Mouse (Mus musculus): ENCODE data around the gene Slc1a7. TPM values are rescaled to one million over a fixed set of nuclear protein-coding genes. Genes with fewer than 3 reads are reported as not detected.

Gene Slc1a7
- not detected in 2 replicates for polyA plus RNA-seq (2015; fragmentation: Nextera tagmentation; extraction: Ambion mirVana)

DNA sequence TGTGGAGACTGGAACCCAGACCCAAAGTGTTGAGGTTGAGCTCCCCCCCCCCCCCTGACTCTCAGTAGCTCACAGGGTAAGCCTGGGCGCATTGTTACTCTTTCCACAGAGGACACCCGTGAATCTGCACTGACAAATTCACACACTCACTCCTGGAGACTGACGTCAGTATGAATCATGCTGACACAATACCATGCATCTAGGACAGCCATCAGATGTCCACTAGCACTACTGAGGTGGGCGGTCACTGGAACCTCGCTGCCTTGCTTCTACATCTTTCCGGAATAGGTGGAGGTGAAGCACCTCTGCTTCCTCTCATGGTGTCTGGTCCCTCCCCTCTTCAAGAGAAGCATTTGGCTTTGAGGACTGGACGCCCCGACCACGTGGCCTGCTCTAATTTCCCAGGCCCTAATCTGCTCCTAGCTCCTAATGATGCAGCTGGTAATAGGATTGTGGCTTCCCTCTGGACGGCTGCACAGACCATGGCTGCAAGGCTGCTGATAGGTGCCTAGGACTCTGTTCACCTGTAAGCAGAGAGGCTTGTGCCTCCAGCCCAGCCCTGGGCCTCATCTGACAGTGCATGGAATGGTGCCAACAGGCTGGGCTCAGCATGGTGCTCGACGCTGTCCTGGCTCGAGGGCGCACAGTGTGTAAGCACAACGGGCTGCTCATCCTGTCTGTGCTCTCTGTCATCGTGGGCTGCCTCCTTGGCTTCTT, at the start of gene Slc1a7:
Slc1a7 (plus strand) TSS at position 367 of the 717 bp plus-strand sequence.
- Histone ChIP-seq H3K4me1 (no peaks in the 10 kb centered on the region), H3K9ac (no peak within 1 kb of the TSS), H3K36me3 (no peaks in the 10 kb centered on the region), H3K9me3 (no peaks in the 10 kb centered on the region), H3K4me2 (replicated peaks) (no peak within 1 kb of the TSS), H3K27me3 (no peaks in the 10 kb centered on the region), H3K27ac (no peak within 1 kb of the TSS), H3K4me3 (no peak within 1 kb of the TSS)
- no peak for ATAC-seq (ENCODE audit: low FRiP score, low read depth)
- 81% methylated on average over 16 of the region's 16 CpGs for WGBS

DNA sequence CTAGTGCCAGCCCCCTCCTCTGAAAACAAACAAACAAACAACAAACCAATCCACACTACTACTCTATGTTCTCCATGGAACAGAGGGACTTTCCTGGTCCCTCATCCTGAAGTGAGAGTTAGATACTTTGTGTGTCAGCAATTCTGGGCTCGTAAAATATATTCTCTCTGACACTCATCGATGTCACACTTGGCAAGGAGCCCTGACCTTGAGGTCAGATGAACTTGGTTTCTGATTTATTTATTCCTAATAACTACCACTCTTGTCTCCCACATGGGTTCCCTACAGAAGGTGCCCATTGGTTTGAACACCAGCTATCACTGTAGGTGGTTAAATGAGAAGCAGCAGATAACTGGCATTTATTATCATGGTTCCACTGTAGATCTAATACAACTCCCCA, 47.8 kb upstream of the Slc1a7 start:
- Histone ChIP-seq H3K4me1 (peaks cover 21% of the 10 kb centered on the region), H3K4me2 (replicated peaks) (no peak overlapping the region), H3K27me3 (no peaks in the 10 kb centered on the region), H3K36me3 (peaks cover 7% of the 10 kb centered on the region; the same call in 1 of the 2 replicates), H3K9me3 (no peaks in the 10 kb centered on the region), H3K9ac (no peak overlapping the region), H3K4me3 (no peak overlapping the region), H3K27ac (no peak overlapping the region)
- 91% methylated on average over 2 of the region's 2 CpGs for WGBS
- ATAC-seq (ENCODE audit: low FRiP score, low read depth), result no peak

DNA sequence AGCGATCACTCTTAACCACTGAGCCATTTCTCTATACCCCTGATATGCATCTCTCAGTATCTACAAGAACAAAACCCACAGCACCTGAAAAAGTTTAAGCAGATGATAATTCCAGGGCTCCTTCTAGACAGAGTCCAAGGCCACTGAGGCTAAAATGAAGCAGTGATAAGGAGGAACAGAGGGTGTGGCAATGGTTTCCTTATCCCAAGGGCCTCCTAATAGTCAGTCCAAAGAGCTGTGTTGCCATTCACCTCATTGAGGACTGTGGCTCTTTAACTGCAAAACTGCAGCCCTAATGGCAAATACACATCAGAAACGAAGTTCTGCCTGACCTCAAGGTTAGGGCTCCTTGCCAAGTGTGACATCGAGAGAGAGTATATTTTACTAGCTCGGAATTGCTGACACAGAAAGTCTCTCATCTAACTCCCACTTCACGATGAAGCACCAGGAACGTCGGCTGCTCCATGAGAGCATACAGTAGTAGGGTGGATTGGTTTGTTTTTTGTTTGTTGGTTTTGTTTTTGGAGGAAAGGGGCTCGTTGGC, 46.9 kb upstream of the Slc1a7 start:
- Histone ChIP-seq H3K27me3 (no peaks in the 10 kb centered on the region), H3K4me2 (replicated peaks) (no peak overlapping the region), H3K36me3 (peaks cover 7% of the 10 kb centered on the region; the same call in 1 of the 2 replicates), H3K4me3 (no peak overlapping the region), H3K9ac (no peak overlapping the region), H3K9me3 (no peaks in the 10 kb centered on the region), H3K4me1 (peaks cover 21% of the 10 kb centered on the region), H3K27ac (no peak overlapping the region)
- no peak for ATAC-seq (ENCODE audit: low FRiP score, low read depth)
- WGBS, result 74% methylated on average over 8 of the region's 8 CpGs

DNA sequence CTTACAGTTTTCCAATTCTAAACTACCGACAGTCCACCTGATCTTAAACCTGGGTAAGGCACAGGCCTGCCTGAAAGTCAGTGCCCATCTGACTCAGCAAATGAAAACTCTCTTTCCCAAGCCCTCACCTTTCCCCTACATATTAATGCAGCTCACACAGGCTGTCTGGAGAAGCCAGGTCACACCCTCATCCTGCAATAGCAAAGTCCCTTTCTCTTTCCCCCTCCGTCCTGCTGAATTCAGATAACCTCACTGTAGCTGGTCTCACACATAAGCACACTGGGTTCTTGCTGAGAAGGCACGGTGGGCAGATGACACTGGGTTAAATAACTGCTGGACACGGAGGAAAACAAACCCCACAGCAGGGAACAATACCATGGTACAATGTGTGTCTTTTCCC, 46.2 kb upstream of the Slc1a7 start:
- ATAC-seq (ENCODE audit: low FRiP score, low read depth), result no peak
- H3K4me1 ChIP-seq, result peaks cover 21% of the 10 kb centered on the region
- H3K36me3 ChIP-seq, result peaks cover 7% of the 10 kb centered on the region; the same call in 1 of the 2 replicates
- no peak overlapping the region for H3K9ac ChIP-seq
- H3K9me3 ChIP-seq, result no peaks in the 10 kb centered on the region
- H3K27me3 ChIP-seq, result no peaks in the 10 kb centered on the region
- 74% methylated on average over 4 of the region's 4 CpGs for WGBS
- H3K27ac ChIP-seq, result no peak overlapping the region
- H3K4me3 ChIP-seq, result peak overlapping the region; percentile 80; the same call in 1 of the 2 replicates
- H3K4me2 ChIP-seq (replicated peaks), result peak overlapping the region; percentile 76

DNA sequence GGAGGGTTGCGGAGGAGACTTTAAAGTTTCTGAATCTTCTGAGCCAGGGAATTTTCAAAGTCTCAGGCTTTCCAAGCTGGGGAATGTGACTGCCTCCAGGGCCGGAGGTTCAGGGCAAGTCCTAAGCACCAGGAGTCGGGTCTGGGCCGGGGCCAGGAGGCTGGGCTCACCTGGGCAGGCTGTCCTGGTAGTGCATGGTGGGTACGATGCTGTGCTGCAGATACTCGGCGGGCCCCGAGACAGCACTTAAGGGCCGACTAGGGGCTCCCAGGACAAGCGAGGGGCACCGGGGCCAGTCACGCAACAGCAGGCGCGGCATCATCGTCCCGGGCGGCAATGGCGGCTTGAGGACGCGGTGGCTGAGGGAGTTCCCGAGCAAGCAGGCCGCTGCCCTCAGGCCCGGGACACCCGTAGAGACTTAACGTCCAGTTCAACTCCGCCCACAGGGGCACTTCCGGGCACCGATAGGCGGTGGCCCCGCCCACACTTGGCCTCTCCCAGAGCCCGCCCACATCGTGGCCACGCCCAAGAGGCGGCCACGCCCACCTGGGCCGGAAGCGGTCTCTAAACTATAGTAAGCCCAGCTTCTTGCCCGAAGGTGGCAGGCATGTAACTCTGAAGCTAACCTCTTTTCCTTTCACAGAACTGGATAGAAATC, 44.9 kb upstream of the Slc1a7 start, which contains the start of gene Cpt2:
Cpt2 (minus strand) TSS at position 466 of the 658 bp plus-strand sequence.
- H3K9me3 ChIP-seq, result no peaks in the 10 kb centered on the region
- peaks cover 7% of the 10 kb centered on the region; the same call in 1 of the 2 replicates for H3K36me3 ChIP-seq
- peak within 1 kb of the TSS; percentile 80 for H3K4me3 ChIP-seq
- peaks cover 21% of the 10 kb centered on the region for H3K4me1 ChIP-seq
- under 1% methylated on average over 38 of the region's 38 CpGs for WGBS
- peak within 1 kb of the TSS; percentile 86 for H3K9ac ChIP-seq
- ATAC-seq (ENCODE audit: low FRiP score, low read depth), result peak; percentile 91
- peak within 1 kb of the TSS; percentile 76 for H3K4me2 ChIP-seq (replicated peaks)
- H3K27me3 ChIP-seq, result no peaks in the 10 kb centered on the region
- H3K27ac ChIP-seq, result peak within 1 kb of the TSS; percentile 79; the same call in 1 of the 2 replicates

DNA sequence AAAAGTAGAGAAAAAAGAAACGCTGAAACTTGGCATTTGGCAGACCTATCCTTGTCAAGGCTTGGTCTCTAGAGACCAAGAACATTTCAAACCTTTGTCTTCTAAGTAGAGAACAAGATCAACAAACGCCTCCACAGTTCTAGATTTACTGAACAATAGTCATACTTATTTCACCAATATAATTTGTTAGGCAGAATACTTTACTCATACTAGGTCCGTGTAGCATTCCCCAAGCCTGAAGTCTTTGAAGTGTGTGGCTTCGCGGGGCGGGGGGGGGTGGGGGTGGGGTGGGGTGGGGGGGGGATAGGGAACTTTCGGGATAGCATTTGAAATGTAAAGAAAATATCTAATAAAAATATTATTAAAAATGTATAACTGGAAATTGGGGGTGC, 44.3 kb upstream of the Slc1a7 start:
- WGBS, result 53% methylated on average over 7 of the region's 7 CpGs
- H3K27me3 ChIP-seq, result no peaks in the 10 kb centered on the region
- peak overlapping the region; percentile 80 for H3K4me3 ChIP-seq
- peak overlapping the region; percentile 86 for H3K9ac ChIP-seq
- H3K4me2 ChIP-seq (replicated peaks), result peak overlapping the region; percentile 76
- peaks cover 21% of the 10 kb centered on the region for H3K4me1 ChIP-seq
- H3K36me3 ChIP-seq, result peaks cover 6% of the 10 kb centered on the region; the same call in 1 of the 2 replicates
- peak; percentile 45 for ATAC-seq (ENCODE audit: low FRiP score, low read depth)
- H3K9me3 ChIP-seq, result no peaks in the 10 kb centered on the region
- H3K27ac ChIP-seq, result no peak overlapping the region

DNA sequence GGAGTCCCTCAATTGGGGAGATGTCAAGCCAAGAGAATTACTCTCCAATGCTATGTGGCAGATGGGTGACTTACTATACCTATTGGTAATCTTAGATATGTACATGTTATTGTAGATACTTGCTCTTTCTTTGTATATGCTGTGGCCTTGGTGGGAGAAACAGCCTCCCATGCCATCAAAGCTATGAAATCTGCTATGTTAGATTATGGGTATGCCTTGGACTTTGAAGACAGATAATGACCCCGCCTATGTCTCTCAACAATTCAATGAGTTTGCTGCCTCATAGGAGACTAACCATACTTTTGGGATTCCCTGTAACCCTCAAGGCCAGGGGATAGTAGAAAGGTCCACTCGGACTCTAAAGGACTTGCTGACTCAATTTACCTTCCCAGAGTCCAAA, 39.9 kb upstream of the Slc1a7 start:
- Histone ChIP-seq H3K27ac (no peak overlapping the region), H3K36me3 (no peaks in the 10 kb centered on the region), H3K9me3 (no peaks in the 10 kb centered on the region), H3K9ac (no peak overlapping the region), H3K27me3 (no peaks in the 10 kb centered on the region), H3K4me1 (no peaks in the 10 kb centered on the region), H3K4me2 (replicated peaks) (no peak overlapping the region), H3K4me3 (no peak overlapping the region)
- 69% methylated on average over 2 of the region's 2 CpGs for WGBS
- ATAC-seq (ENCODE audit: low FRiP score, low read depth), result no peak

DNA sequence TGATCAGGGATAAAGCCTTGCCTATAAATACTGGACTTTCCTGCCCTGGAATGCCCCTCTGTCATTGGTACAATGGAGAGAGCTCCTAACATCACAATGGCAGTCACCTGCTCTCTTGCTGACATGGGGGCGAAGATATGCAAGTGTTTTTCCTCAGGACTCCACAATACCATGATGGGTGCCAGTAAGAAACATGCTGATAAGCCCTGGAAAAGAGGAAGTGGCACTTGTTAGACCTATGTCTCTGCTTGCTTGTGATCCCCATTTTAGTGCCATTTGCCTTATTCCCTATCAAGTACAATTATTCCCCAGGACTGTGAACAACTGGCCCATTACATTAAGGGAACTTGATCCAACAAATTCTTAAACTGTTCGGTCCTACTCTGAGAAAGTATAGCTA, 39.4 kb upstream of the Slc1a7 start:
- Histone ChIP-seq H3K36me3 (no peaks in the 10 kb centered on the region), H3K27ac (no peak overlapping the region), H3K9ac (no peak overlapping the region), H3K9me3 (no peaks in the 10 kb centered on the region), H3K4me2 (replicated peaks) (no peak overlapping the region), H3K27me3 (no peaks in the 10 kb centered on the region), H3K4me3 (no peak overlapping the region), H3K4me1 (no peaks in the 10 kb centered on the region)
- no peak for ATAC-seq (ENCODE audit: low FRiP score, low read depth)
- WGBS, result 84% methylated on average over 2 of the region's 2 CpGs

DNA sequence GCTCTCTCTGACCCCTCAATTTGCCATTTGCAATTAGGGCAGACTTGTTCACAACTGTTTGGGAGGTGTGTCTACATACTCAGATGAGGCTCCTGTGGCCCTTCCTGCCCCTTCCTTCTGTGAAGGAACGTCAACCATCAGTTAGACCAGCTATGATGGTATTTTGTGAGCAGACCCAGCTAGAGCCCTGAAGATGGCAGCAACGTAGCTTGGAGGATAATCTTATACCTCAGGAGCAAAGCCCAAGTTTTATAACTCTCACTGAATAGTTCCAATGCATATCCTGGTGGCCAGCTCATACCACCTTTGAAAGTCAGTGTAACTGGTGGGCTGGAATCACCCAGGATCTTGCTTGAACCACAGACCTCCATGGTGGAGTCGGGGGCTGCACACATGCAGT, 36.7 kb upstream of the Slc1a7 start:
- no peaks in the 10 kb centered on the region for H3K27me3 ChIP-seq
- no peak for ATAC-seq (ENCODE audit: low FRiP score, low read depth)
- no peaks in the 10 kb centered on the region for H3K9me3 ChIP-seq
- no peak overlapping the region for H3K27ac ChIP-seq
- no peaks in the 10 kb centered on the region for H3K36me3 ChIP-seq
- no peak overlapping the region for H3K4me2 ChIP-seq (replicated peaks)
- H3K4me3 ChIP-seq, result no peak overlapping the region
- no peak overlapping the region for H3K9ac ChIP-seq
- no peaks in the 10 kb centered on the region for H3K4me1 ChIP-seq
- WGBS, result 78% methylated on average over 3 of the region's 3 CpGs

DNA sequence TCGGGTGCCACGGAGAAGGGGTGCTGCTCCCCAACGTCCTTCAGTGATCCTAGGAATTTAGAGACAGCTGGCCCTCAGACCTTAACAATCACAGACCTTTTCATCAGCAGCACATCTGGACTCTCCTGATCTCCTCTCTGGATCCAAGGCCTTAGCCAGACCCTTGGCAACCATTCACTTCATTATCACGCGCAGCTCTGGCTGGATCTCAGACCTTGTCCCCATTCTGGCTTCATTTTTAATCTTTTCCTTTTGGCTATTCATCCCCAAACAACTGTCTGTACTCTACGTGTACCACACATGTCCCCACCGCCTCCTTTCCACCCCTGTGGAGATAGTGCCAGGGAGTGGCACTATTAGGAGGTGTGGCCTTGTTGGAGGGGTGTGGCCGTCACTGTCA, 34.9 kb upstream of the Slc1a7 start:
- Histone ChIP-seq H3K36me3 (no peaks in the 10 kb centered on the region), H3K4me2 (replicated peaks) (no peak overlapping the region), H3K9ac (no peak overlapping the region), H3K4me3 (no peak overlapping the region), H3K4me1 (no peaks in the 10 kb centered on the region), H3K9me3 (no peaks in the 10 kb centered on the region), H3K27me3 (no peaks in the 10 kb centered on the region), H3K27ac (no peak overlapping the region)
- ATAC-seq (ENCODE audit: low FRiP score, low read depth), result no peak
- 81% methylated on average over 8 of the region's 8 CpGs for WGBS

DNA sequence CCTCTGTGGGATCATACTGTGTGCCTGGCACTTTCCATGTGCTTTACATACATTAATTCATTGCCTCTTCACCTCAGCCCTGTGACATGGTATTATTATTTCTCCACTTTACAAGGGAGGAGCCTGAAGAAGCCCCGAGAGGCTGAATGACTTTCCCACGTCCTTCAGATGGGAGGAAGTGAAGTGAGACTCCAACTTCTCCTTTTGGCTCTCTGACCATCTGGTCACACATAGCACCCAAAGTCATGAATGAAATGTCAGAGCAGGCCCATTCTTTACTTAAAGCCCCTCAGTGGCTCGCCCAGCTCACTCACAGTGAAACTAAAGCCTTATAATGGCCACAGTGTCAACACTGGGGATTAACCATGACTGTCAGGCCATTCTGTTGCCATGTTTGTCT, 32.9 kb upstream of the Slc1a7 start:
- H3K27ac ChIP-seq, result no peak overlapping the region
- H3K27me3 ChIP-seq, result no peaks in the 10 kb centered on the region
- H3K9ac ChIP-seq, result no peak overlapping the region
- 58% methylated on average over 3 of the region's 3 CpGs for WGBS
- H3K4me2 ChIP-seq (replicated peaks), result no peak overlapping the region
- no peaks in the 10 kb centered on the region for H3K36me3 ChIP-seq
- no peaks in the 10 kb centered on the region for H3K4me1 ChIP-seq
- no peaks in the 10 kb centered on the region for H3K9me3 ChIP-seq
- ATAC-seq (ENCODE audit: low FRiP score, low read depth), result no peak
- H3K4me3 ChIP-seq, result no peak overlapping the region

DNA sequence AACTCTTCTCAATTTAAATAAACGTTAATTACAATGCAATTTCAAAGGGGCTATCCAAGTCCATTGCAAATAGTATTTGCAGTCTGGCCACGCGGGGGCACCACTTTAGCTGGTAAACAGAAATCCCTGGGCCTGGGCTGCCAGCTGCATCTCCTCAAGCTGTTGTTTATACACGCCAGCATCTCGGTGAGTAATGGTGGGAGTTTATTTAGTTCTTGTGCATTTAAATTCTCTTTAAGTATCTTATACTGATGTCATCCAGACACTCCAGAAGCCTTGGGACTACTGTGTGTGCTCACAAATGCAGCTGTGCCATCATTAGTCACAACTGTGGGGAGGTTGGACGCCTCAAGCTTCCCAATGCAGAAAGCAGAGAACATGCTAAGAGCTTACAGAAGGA, 30.8 kb upstream of the Slc1a7 start:
- WGBS, result 23% methylated on average over 6 of the region's 6 CpGs
- Histone ChIP-seq H3K4me3 (no peak overlapping the region), H3K36me3 (no peaks in the 10 kb centered on the region), H3K9me3 (no peaks in the 10 kb centered on the region), H3K27ac (no peak overlapping the region), H3K4me2 (replicated peaks) (no peak overlapping the region), H3K27me3 (no peaks in the 10 kb centered on the region), H3K4me1 (no peaks in the 10 kb centered on the region), H3K9ac (no peak overlapping the region)
- ATAC-seq (ENCODE audit: low FRiP score, low read depth), result no peak

Measured in limb, embryonic 13.5 days (tissue).